Mouse (Mus musculus): ENCODE data around the gene Gm3404. TPM values are rescaled to one million over a fixed set of nuclear protein-coding genes. Genes with fewer than 3 reads are reported as not detected.
"Not testable (repeated sequence)": the region's sequence is repeated elsewhere in the genome, so short reads cannot be mapped to it uniquely, and the experiment has no call there.

The Gm3404 gene
- total RNA-seq (2021), result not detected

DNA sequence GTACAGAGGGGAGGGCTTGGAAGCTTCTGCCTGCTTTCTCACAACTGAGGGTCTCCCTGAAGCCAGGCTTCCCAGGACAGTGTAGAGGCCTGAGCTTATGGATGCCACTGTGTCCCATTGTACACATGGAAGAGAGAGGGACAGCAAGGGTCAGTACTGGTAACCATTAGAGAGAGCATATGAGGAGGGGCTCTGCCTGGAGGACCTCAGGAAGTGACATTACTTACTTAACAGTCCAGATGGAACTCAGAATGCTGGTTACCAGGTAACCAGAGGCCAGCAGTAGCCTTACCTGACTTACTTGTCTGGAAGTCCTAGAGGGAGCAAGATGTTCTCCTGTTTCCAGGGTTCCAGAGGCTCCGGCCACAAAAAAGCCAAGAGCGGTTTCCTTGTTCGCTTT, at the start of gene Gm3404:
Gene Gm3404 (plus strand): TSS at position 301 of the 400 bp plus-strand sequence.
- intact Hi-C loops (cut with DNase I); DNase-seq (ENCODE audit: low spot score in 2 of 2): not testable (repeated sequence)

GRCm38 (mm10) chr5:146479564-146479963, 46.0 kb upstream of the Gm3404 start:
- intact Hi-C loops (cut with DNase I), result loop anchor here (10.0 kb wide), 1 partner anchor 95 kb away; the partner anchor contains the start of gene Wasf3
- peak; percentile 48 to 65 for DNase-seq (ENCODE audit: low spot score in 2 of 2)

GRCm38 (mm10) chr5:146481665-146482064, 43.9 kb upstream of the Gm3404 start, which contains the start of gene Gm6408:
Gm6408 (plus strand) TSS chr5:146481965.
- DNase-seq (ENCODE audit: low spot score in 2 of 2); intact Hi-C loops (cut with DNase I): not testable (repeated sequence)

DNA sequence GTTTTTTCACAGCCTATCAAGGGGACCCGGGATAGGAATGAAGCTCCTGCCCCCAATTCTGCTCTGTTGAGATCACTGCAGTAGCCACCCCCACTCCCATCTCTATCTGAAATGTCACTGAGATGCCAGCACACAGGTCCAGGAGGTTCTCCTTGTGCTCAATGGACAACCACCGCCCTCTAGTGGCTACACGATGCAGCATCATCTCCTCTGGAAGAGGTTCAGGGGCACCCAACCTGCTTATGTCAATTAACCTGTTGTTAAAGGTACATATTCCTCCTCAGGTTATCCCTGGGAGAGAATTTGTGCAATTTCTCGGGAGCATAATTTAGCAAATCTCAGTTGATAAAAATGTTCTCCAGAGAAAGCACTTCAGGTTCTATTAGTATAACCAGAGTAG, 36.6 kb upstream of the Gm3404 start:
- intact Hi-C loops (cut with DNase I), result not testable (repeated sequence)
- peak in 1 of 2 experiments; percentile 39 for DNase-seq (ENCODE audit: low spot score in 2 of 2)

DNA sequence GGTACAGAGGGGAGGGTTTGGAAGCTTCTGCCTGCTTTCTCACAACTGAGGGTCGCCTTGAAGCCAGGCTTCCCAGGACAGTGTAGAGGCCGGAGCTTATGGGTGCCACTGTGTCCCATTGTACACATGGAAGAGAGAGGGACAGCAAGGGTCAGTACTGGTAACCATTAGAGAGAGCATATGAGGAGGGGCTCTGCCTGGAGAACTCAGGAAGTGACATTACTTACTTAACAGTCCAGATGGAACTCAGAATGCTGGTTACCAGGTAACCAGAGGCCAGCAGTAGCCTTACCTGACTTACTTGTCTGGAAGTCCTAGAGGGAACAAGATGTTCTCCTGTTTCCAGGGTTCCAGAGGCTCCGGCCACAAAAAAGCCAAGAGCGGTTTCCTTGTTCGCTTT, 34.5 kb upstream of the Gm3404 start, which contains the start of gene Gm6370:
Gene Gm6370 (plus strand): TSS at position 301 of the 400 bp plus-strand sequence.
- intact Hi-C loops (cut with DNase I); DNase-seq (ENCODE audit: low spot score in 2 of 2): not testable (repeated sequence)

- intact Hi-C loops (cut with DNase I); DNase-seq (ENCODE audit: low spot score in 2 of 2): not testable (repeated sequence)
Observed at GRCm38 (mm10) chr5:146502099-146502498, 23.5 kb upstream of the Gm3404 start, which contains the start of gene 4930449I24Rik. 4930449I24Rik (plus strand) TSS chr5:146502399.

DNA sequence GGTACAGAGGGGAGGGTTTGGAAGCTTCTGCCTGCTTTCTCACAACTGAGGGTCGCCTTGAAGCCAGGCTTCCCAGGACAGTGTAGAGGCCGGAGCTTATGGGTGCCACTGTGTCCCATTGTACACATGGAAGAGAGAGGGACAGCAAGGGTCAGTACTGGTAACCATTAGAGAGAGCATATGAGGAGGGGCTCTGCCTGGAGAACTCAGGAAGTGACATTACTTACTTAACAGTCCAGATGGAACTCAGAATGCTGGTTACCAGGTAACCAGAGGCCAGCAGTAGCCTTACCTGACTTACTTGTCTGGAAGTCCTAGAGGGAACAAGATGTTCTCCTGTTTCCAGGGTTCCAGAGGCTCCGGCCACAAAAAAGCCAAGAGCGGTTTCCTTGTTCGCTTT, 11.8 kb upstream of the Gm3404 start, which contains the start of gene Gm3402:
Gene Gm3402 (plus strand): TSS at position 301 of the 400 bp plus-strand sequence.
- DNase-seq (ENCODE audit: low spot score in 2 of 2); intact Hi-C loops (cut with DNase I): not testable (repeated sequence)

GRCm38 (mm10) chr5:146537347-146537746, 11.7 kb downstream of the Gm3404 start, which contains the start of gene Gm3409:
Gm3409 (plus strand) TSS chr5:146537647.
- DNase-seq (ENCODE audit: low spot score in 2 of 2); intact Hi-C loops (cut with DNase I): not testable (repeated sequence)

- DNase-seq (ENCODE audit: low spot score in 2 of 2); intact Hi-C loops (cut with DNase I): not testable (repeated sequence)
Observed at GRCm38 (mm10) chr5:146555836-146556235, 30.2 kb downstream of the Gm3404 start, which contains the start of gene Gm3415. Gm3415 (plus strand) TSS chr5:146556136.

DNA sequence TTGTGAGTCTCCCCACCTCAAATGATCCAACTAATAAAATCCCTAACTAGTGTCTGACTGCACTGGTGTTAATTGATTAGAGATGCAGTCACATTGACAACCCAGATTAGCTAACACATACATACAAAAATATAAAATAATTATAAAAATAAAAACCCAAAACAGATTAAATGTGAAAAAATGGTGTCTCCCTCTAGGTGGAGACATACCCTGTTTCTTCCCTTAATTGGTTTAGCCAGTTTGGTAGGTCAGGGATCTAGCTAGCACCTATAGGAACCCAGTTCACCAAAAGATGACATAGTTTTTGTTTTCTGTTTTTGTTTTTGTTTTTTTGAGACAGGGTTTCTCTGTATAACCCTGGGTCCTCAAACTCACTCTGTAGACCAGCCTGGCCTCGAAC, 38.7 kb downstream of the Gm3404 start:
- no peak for DNase-seq (ENCODE audit: low spot score in 2 of 2)
- intact Hi-C loops (cut with DNase I), result loop anchor here (5.0 kb wide), 1 partner anchor 108 kb away; no protein-coding TSS in a partner anchor

GRCm38 (mm10) chr5:146567054-146567453, 41.5 kb downstream of the Gm3404 start:
- DNase-seq (ENCODE audit: low spot score in 2 of 2), result no peak
- intact Hi-C loops (cut with DNase I), result no loop called here

- DNase-seq (ENCODE audit: low spot score in 2 of 2); intact Hi-C loops (cut with DNase I): not testable (repeated sequence)
Observed at GRCm38 (mm10) chr5:146570179-146570578, 44.6 kb downstream of the Gm3404 start.

DNA sequence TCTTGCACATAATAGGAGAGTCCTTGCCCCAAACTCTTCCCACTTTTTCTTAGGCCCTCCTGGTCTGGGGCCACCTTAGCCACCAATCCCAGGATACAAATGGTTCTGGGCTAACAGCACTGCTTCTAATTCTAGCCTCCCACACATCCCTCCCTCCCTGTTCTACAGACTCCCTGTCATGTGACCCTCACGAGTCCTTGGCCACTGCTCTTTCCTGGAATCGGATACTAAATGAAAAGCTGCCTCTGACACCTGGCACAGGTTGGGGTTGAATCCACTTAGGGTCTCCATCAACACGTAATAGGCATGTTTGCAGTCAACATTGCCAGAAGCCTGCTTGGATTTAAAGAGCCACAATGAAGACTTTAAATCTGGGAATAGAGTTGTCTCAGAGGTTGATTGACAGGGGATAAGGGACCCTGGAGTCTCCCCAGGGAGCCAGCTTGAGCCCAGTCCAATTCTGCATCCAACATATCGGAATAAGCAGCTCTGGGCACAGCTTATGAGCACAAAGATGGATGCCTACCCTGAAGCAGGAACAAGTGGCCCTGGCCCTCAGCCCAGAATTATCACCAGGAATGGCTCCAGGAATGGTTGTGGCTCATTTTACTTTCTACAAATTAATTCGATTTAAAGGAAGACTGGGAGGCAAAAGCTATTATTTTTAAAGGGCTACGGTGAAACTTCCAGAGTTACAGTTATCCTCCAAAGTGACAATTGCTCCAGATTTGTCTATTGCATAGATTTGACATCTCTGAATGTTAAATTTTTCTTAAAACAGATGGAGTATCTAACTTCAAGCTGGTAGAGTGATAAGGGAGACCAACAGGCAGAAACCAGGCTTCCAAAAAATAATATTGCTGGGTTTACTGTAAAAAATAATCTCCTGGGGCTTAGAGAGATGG, 46.5 kb downstream of the Gm3404 start:
- intact Hi-C loops (cut with DNase I), result not testable (repeated sequence)
- peak; percentile 50 to 82 for DNase-seq (ENCODE audit: low spot score in 2 of 2)

DNA sequence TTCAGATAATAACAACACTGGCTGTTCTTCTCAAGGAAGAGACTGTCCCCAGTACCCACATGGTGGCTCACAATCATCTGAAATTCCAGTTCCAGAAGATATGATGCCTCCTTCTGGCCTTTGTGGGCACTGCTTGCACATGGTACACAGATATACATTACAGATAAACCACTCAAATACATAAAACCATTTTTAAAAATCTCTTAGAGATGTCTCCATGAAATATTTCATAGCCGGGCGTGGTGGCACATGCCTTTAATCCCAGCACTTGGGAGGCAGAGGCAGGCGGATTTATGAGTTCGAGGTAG, 47.1 kb downstream of the Gm3404 start:
- intact Hi-C loops (cut with DNase I); DNase-seq (ENCODE audit: low spot score in 2 of 2): not testable (repeated sequence)

- intact Hi-C loops (cut with DNase I), result no loop called here
- no peak for DNase-seq (ENCODE audit: low spot score in 2 of 2)
Observed at GRCm38 (mm10) chr5:146576668-146577067, 51.1 kb downstream of the Gm3404 start.

Other genes starting within 250 kb of the Gm3404 start
- gene Wasf3, start 140.8 kb upstream of the Gm3404 start, total RNA-seq (2021), result 10 to 100 TPM; 90.2 to 95.3 TPM
- gene Gm6408, start 43.8 kb upstream of the Gm3404 start, total RNA-seq (2021), result not detected
- gene Gm6370, start 34.4 kb upstream of the Gm3404 start, total RNA-seq (2021), result not detected
- not detected for gene 4930449I24Rik, start 23.4 kb upstream of the Gm3404 start, total RNA-seq (2021)
- not detected for gene Gm3402, start 11.7 kb upstream of the Gm3404 start, total RNA-seq (2021)
- gene Gm3409, start 11.8 kb downstream of the Gm3404 start, total RNA-seq (2021), result not detected
- not detected for gene Gm3415, start 30.3 kb downstream of the Gm3404 start, total RNA-seq (2021)
- gene Gpr12, start 59.4 kb downstream of the Gm3404 start, total RNA-seq (2021), result 10 to 100 TPM; 28.1 to 32.2 TPM